Mouse (Mus musculus): Measurements from ENCODE around the gene Ccdc65.

- no peak for TF ChIP-seq CTCF (IDR thresholded peaks at IDR 0.05; ENCODE audit: low read depth, low read length)
- TF ChIP-seq POLR2A (IDR thresholded peaks at IDR 0.05; ENCODE audit: insufficient read depth, low read length) = no peak
These were observed 60.3 kb downstream of the Ccdc65 start for GRCm38 (mm10) chr15:98768259-98768658.

Data from ES-Bruce4 (cell line).